Mouse (Mus musculus) liver, adult 2 months (tissue): ENCODE data around the gene Specc1.

ENCODE experiments used
- CTCF ChIP-seq: fragments of 200-500 bp; IDR thresholded peaks from 2 replicates; pipeline ENCODE4 v1.5.1; 2011; ENCODE audit warnings: low read depth, low read length, control low read depth
- POLR2A ChIP-seq: fragments of 200-500 bp; IDR thresholded peaks from 2 replicates; pipeline ENCODE4 v1.6.1; 2011; ENCODE audit warnings: low read length, control low read depth; ENCODE audit not compliant: insufficient read depth; ENCODE audit errors: extremely low read depth

DNA sequence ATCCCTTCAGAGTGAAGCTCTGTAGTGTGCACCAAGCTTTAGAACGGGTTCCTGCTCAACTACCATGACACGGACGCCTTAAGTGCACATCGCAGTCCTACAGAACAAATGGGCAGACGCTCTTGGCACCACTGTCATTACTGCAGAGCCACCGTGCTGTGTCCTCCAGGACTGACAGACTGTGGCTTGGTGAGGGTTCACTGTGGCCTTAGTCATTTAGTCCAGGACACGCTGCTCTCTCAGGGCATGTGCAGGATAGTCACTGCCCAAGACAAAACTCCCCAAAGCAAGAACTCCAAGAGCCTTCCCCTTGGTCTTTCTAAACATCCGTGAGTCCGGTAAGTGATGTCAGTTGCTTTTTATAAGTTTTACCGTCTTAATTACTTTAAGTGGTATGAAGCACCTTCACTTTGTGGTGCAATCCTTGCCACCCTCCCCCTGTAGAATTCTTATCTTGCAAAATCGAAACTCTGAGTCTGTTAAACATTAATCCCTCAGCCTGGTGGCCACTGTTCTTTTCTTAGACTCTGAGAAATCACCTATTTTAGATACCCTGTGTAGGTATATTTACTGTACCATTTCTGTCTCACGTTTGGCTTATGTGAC is 256.9 kb downstream of the Specc1 start:
- TF ChIP-seq CTCF, result no peak
- no peak for TF ChIP-seq POLR2A
